Mouse (Mus musculus): Measurements from ENCODE around the gene Mitf.

DNA sequence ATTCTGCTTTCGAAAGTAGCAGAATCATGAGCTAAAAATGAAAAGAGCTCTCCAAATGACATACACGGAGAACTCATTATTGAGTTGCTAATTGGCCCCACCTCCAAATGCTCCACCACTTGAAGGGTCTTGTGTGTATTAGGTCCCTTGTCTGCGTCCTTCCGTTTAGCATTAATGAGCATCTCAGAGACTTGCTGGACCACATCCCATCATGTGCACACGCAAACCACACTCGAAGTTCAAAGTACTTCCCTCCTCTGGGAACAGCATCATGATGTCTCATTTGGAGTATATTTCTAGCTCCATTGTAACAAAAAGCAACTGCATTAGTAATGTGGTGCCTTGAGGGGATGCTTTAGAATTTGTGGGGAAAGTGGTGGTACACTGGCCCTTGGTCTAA, 24.6 kb upstream of the Mitf start:
- TF ChIP-seq CTCF (IDR thresholded peaks at IDR 0.05; ENCODE audit: borderline replicate concordance, insufficient read depth, low read length) = no peak
- TF ChIP-seq POLR2A (IDR thresholded peaks at IDR 0.05; ENCODE audit: low read depth, low read length) = no peak

Data from embryonic fibroblast, embryonic 13.5 days (primary cell).